Mouse (Mus musculus): ENCODE measurements at regions not wholly inside any gene's neighbourhood (a gene's known extent, or its start where the extent isn't known, plus 50 kb on each side); places are given as distances from the start of the nearest gene placed in this dataset.

- Histone ChIP-seq H3K4me2 (ENCODE audit: low read depth, low read length) (no peak overlapping the region), H3K9me3 (replicated peaks; ENCODE audit: control insufficient read depth, low read length) (no peaks in the 10 kb centered on the region), H3K27me3 (ENCODE audit: control insufficient read depth, insufficient read depth, low read length) (no peaks in the 10 kb centered on the region), H3K27ac (replicated peaks; ENCODE audit: low read depth, low read length) (no peak overlapping the region), H3K4me1 (ENCODE audit: control insufficient read depth, insufficient read depth, low read length) (no peaks in the 10 kb centered on the region), H3K9ac (replicated peaks; ENCODE audit: low read length) (no peak overlapping the region), H3K4me3 (ENCODE audit: low read depth, low read length) (no peak overlapping the region), H3K36me3 (replicated peaks; ENCODE audit: control insufficient read depth, insufficient read depth, low read depth, low read length) (no peaks in the 10 kb centered on the region)
- WGBS: 27% methylated on average over 3 of the region's 3 CpGs
- ATAC-seq (replicated peaks; ENCODE audit: insufficient number of reproducible peaks, low FRiP score, low TSS enrichment, low read depth) (no peak), DNase-seq (ENCODE audit: low spot score) (peak; percentile 61)
Observed at GRCm38 (mm10) chr15:41193240-41193639, 1059.1 kb downstream of the 9330182O14Rik start.

GRCm38 (mm10) chr15:41223801-41224200 is 1089.6 kb downstream of the 9330182O14Rik start:
- Histone ChIP-seq H3K4me1 (ENCODE audit: control insufficient read depth, insufficient read depth, low read length) (no peaks in the 10 kb centered on the region), H3K9ac (replicated peaks; ENCODE audit: low read length) (no peak overlapping the region), H3K9me3 (replicated peaks; ENCODE audit: control insufficient read depth, low read length) (no peaks in the 10 kb centered on the region), H3K4me3 (ENCODE audit: low read depth, low read length) (no peak overlapping the region), H3K4me2 (ENCODE audit: low read depth, low read length) (no peak overlapping the region), H3K27ac (replicated peaks; ENCODE audit: low read depth, low read length) (no peak overlapping the region), H3K36me3 (replicated peaks; ENCODE audit: control insufficient read depth, insufficient read depth, low read depth, low read length) (no peaks in the 10 kb centered on the region), H3K27me3 (ENCODE audit: control insufficient read depth, insufficient read depth, low read length) (no peaks in the 10 kb centered on the region)
- 71% methylated on average over 1 of the region's 1 CpGs for WGBS
- DNase-seq (ENCODE audit: low spot score): no peak
- no peak for ATAC-seq (replicated peaks; ENCODE audit: insufficient number of reproducible peaks, low FRiP score, low TSS enrichment, low read depth)

- H3K4me2 ChIP-seq (ENCODE audit: low read depth, low read length): no peak overlapping the region
- no peaks in the 10 kb centered on the region for H3K9me3 ChIP-seq (replicated peaks; ENCODE audit: control insufficient read depth, low read length)
- no peaks in the 10 kb centered on the region for H3K4me1 ChIP-seq (ENCODE audit: control insufficient read depth, insufficient read depth, low read length)
- no peak overlapping the region for H3K9ac ChIP-seq (replicated peaks; ENCODE audit: low read length)
- no peaks in the 10 kb centered on the region for H3K27me3 ChIP-seq (ENCODE audit: control insufficient read depth, insufficient read depth, low read length)
- DNase-seq (ENCODE audit: low spot score) (no peak), ATAC-seq (replicated peaks; ENCODE audit: insufficient number of reproducible peaks, low FRiP score, low TSS enrichment, low read depth) (no peak)
- H3K27ac ChIP-seq (replicated peaks; ENCODE audit: low read depth, low read length): no peak overlapping the region
- no peaks in the 10 kb centered on the region for H3K36me3 ChIP-seq (replicated peaks; ENCODE audit: control insufficient read depth, insufficient read depth, low read depth, low read length)
- 47% methylated on average over 2 of the region's 2 CpGs for WGBS
- H3K4me3 ChIP-seq (ENCODE audit: low read depth, low read length): no peak overlapping the region
Observed at GRCm38 (mm10) chr15:41232406-41233060, 1098.4 kb downstream of the 9330182O14Rik start.

All from embryonic facial prominence, embryonic 11.5 days (tissue).